Mouse (Mus musculus) left cerebral cortex, adult 2 months (tissue): Measurements from ENCODE around the gene 4921504E06Rik. TPM values are rescaled to one million over a fixed set of nuclear protein-coding genes. Genes with fewer than 3 reads are reported as not detected.

Experiments
- DNase-seq, 2 experiments: peaks; one replicate each; pipeline ENCODE4 v3.0.0; 2021 to 2022; ENCODE audit warnings: low spot score in 2 of 2, mixed read lengths in 1 of 2; ENCODE audit errors: extremely low spot score in 1 of 2
- H3K27ac ChIP-seq: fragments of 200-600 bp; 2 replicates; pipeline ENCODE4 v1.8.1; 2022
- H3K4me3 ChIP-seq: fragments of 200-600 bp; 2 replicates; pipeline ENCODE4 v1.8.1; 2022
- CTCF ChIP-seq: fragments of 200-600 bp; IDR thresholded peaks from 2 replicates; pipeline ENCODE4 v1.8.1; 2022; ENCODE audit warnings: antibody characterized with exemption, mild to moderate bottlenecking, moderate library complexity
- intact Hi-C: fragments of 180-260 bp; cut with DNase I; formaldehyde crosslinking; loops from one replicate; pipeline ENCODE4 v1.15.1; 2025
- total RNA-seq, 2 experiments: library from RNA; stranded (reverse); gene quantifications; 2 replicates each; pipeline ENCODE4 v1.2.3; 2021

The 4921504E06Rik gene
- total RNA-seq, 2 experiments from 2014 or later = not detected

GRCm38 (mm10) chr2:19551396-19551795, 2.3 kb downstream of the 4921504E06Rik start:
- DNase-seq = no peak
- intact Hi-C loops = loop anchor here (5.0 kb wide), 1 partner anchor 741 kb away; no protein-coding TSS in a partner anchor

GRCm38 (mm10) chr2:19540906-19541305, 12.8 kb downstream of the 4921504E06Rik start:
- H3K27ac ChIP-seq = no peak overlapping the region
- no peak for DNase-seq
- TF ChIP-seq CTCF = no peak
- no peak overlapping the region for H3K4me3 ChIP-seq
- intact Hi-C loops = no loop called here

More at GRCm38 (mm10) chr2:19551396-19551795, 2.3 kb downstream of the 4921504E06Rik start:
- TF ChIP-seq CTCF = no peak
- peak overlapping the region; percentile 61; the same call in 1 of the 2 replicates for H3K27ac ChIP-seq
- H3K4me3 ChIP-seq = no peak overlapping the region

GRCm38 (mm10) chr2:19529428-19529827, 24.3 kb downstream of the 4921504E06Rik start:
- intact Hi-C loops = loop anchor here (2.0 to 10.0 kb wide), 3 partner anchors 129 to 1245 kb away; no protein-coding TSS in a partner anchor
- DNase-seq = no peak
- Histone ChIP-seq H3K27ac (no peak overlapping the region), H3K4me3 (no peak overlapping the region)
- TF ChIP-seq CTCF = no peak

GRCm38 (mm10) chr2:19528797-19529196, 24.9 kb downstream of the 4921504E06Rik start:
- peak; percentile 82 for TF ChIP-seq CTCF
- peak; percentile 51 to 54 for DNase-seq
- no peak overlapping the region for H3K27ac ChIP-seq
- H3K4me3 ChIP-seq = no peak overlapping the region
- intact Hi-C loops = loop anchor here (2.0 to 10.0 kb wide), 3 partner anchors 130 to 1246 kb away; no protein-coding TSS in a partner anchor

DNA sequence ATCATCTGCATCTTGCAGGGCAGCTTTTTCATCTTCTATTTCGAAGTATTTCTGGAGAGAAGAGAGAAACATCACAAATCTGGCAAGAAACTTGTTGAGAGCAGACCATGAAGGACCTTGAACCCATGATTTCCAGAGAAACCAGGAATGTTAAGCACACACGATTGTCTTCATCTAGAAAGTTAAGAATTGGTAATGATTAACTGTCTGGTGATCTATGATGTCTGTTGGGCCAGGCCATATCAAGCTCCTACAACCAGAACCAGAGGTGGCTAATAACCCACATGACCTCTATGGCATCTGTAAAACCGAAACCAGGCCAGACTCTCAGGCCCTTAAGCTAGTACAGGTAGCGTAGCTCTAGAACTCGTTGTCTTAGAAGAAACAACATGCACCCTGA, 29.6 kb downstream of the 4921504E06Rik start:
- no peak overlapping the region for H3K4me3 ChIP-seq
- DNase-seq = no peak
- intact Hi-C loops = loop anchor here (10.0 kb wide), 2 partner anchors 391 to 1251 kb away; no protein-coding TSS in a partner anchor
- TF ChIP-seq CTCF = no peak
- no peak overlapping the region for H3K27ac ChIP-seq

DNA sequence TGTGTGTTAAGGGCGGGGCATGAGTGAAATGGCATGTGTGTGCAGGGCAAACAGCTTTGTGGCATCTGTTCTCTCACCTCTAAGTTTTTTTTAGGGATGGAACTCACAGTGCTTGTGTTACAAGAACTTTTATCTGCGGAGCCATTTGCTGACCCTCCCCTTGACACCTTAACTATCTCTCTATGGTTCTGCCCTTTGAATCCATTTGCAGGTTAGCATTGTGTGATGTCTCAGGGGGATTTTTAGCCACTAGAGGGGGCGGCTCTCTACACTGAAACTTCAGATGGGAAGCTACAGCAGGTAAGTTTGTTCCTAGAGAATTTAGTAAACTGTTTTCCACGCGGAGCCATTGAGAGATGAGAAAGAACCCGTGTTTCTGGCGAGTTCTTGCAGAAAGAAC, 32.1 kb downstream of the 4921504E06Rik start:
- TF ChIP-seq CTCF = peak; percentile 62
- intact Hi-C loops = loop anchor here (10.0 kb wide), 2 partner anchors 393 to 1253 kb away; no protein-coding TSS in a partner anchor

DNA sequence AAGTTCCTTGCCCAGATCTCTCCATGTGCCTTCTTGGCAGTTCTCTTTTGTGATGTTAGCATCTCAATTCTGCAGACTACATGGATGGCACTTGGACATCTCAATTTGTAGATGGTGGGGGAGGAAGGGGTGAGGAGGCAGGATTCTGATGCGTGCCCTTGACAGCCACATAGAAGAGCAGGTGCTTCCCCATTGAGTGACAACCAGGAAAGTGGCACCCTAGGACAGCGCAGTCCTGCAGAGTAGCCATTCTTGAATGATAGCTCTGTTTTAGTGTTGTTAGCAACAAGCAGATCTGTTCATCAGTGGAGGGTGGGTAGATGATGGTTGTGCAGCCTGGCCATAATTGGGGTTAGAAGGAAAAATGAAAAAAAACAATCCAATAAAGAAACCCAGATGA, 33.1 kb downstream of the 4921504E06Rik start:
- no peak overlapping the region for H3K4me3 ChIP-seq
- H3K27ac ChIP-seq = no peak overlapping the region
- no peak for DNase-seq
- intact Hi-C loops = loop anchor here (10.0 kb wide), 2 partner anchors 394 to 1254 kb away; no protein-coding TSS in a partner anchor
- TF ChIP-seq CTCF = no peak

More for the DNA sequence above, 32.1 kb downstream of the 4921504E06Rik start:
- Histone ChIP-seq H3K4me3 (no peak overlapping the region), H3K27ac (no peak overlapping the region)
- DNase-seq = peak; percentile 28 to 43

GRCm38 (mm10) chr2:19519768-19520167, 33.9 kb downstream of the 4921504E06Rik start:
- peak; percentile 80 for TF ChIP-seq CTCF
- Histone ChIP-seq H3K27ac (no peak overlapping the region), H3K4me3 (no peak overlapping the region)
- intact Hi-C loops = loop anchor here (1.0 to 10.0 kb wide), 3 partner anchors 104 to 1255 kb away; no protein-coding TSS in a partner anchor
- DNase-seq = peak; percentile 62 to 63

DNA sequence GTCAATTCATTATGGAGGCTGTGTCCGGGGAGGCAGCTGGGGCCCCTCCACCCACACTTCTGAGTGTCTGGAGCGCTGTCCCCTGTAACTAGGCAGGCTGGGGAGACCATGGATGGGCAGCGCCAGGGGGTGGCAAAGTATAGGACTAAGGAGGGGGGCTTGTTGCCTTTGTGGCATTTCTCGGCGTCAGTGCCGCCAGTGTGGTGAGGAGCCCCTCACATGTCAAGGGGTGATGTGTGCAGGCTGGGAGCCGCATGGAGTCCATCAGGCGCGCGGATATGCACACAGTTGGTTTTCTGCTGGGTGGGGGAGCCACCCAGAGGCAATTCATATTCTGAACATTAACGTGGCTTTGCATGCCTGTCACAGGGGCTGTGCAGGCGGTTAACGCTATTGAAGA, 35.8 kb downstream of the 4921504E06Rik start:
- H3K4me3 ChIP-seq = no peak overlapping the region

GRCm38 (mm10) chr2:19512381-19512780, 41.3 kb downstream of the 4921504E06Rik start:
- DNase-seq = no peak
- no peak overlapping the region for H3K27ac ChIP-seq
- no peak overlapping the region for H3K4me3 ChIP-seq
- TF ChIP-seq CTCF = no peak
- intact Hi-C loops = no loop called here

More for the DNA sequence above, 35.8 kb downstream of the 4921504E06Rik start:
- TF ChIP-seq CTCF = no peak
- no peak overlapping the region for H3K27ac ChIP-seq
- intact Hi-C loops = no loop called here
- no peak for DNase-seq

- TF ChIP-seq CTCF = no peak
- Histone ChIP-seq H3K4me3 (no peak overlapping the region), H3K27ac (no peak overlapping the region)
- no peak for DNase-seq
- intact Hi-C loops = no loop called here
These were observed 42.7 kb downstream of the 4921504E06Rik start for GRCm38 (mm10) chr2:19511032-19511431.

DNA sequence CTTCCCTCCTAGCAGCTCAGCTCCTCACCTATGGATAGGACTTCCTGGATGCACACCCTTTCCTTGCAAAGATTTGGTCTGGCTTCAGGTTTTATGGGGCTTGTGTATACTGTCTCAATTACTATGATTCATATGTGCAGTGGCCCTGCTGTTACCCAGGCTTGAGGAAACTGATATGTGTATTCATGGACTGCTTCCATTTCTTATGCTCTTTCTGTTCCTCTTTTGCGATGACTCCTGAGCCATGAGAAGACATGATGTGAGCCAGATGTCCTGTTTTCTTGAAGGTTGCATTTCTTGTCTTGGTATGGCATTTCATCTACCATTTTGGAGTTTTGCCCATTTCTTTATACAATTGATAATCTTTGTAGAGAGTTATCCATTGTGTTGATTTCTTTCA, 48.0 kb downstream of the 4921504E06Rik start:
- H3K4me3 ChIP-seq = no peak overlapping the region
- no peak overlapping the region for H3K27ac ChIP-seq
- intact Hi-C loops = no loop called here
- TF ChIP-seq CTCF = no peak
- no peak for DNase-seq

GRCm38 (mm10) chr2:19490262-19490661, 63.5 kb downstream of the 4921504E06Rik start:
- Histone ChIP-seq H3K27ac (no peak overlapping the region), H3K4me3 (no peak overlapping the region)
- no peak for DNase-seq
- no peak for TF ChIP-seq CTCF
- intact Hi-C loops = no loop called here
